Mouse (Mus musculus) kidney, postnatal 0 days (tissue): ENCODE results near the gene Lrrc2. TPM values are rescaled to one million over a fixed set of nuclear protein-coding genes. Genes with fewer than 3 reads are reported as not detected.

Experiments used
- ATAC-seq: fragments of 200-750 bp; cut with Nextera tagmentation; replicated peaks from 2 replicates; pipeline ENCODE4 v1.8.0; 2017; ENCODE audit warnings: low read depth, moderate number of reproducible peaks, moderate TSS enrichment, moderate library complexity; ENCODE audit not compliant: low FRiP score
- DNase-seq: peaks from one replicate; pipeline ENCODE4 v3.0.0-alpha.2; 2016; ENCODE audit warnings: low spot score
- H3K27ac ChIP-seq: fragments of 300-500 bp; sonication (generic); 2 replicates; pipeline ENCODE4 v1.5.1; 2014; ENCODE audit warnings: mild to moderate bottlenecking
- H3K27me3 ChIP-seq: fragments of 300-500 bp; sonication (generic); 2 replicates; pipeline ENCODE4 v1.6.1; 2014; ENCODE audit warnings: low read length, mixed read lengths; ENCODE audit not compliant: insufficient read depth
- H3K36me3 ChIP-seq: fragments of 300-500 bp; sonication (generic); 2 replicates; pipeline ENCODE4 v1.6.1; 2014; ENCODE audit warnings: low read length, mixed read lengths; ENCODE audit not compliant: insufficient read depth
- H3K4me1 ChIP-seq: fragments of 300-500 bp; sonication (generic); replicated peaks from 2 replicates; pipeline ENCODE4 v1.6.1; 2014; ENCODE audit warnings: antibody characterized with exemption, low read length, mixed read lengths; ENCODE audit not compliant: insufficient read depth
- H3K4me2 ChIP-seq: fragments of 300-500 bp; sonication (generic); 2 replicates; pipeline ENCODE4 v1.6.1; 2014; ENCODE audit warnings: mild to moderate bottlenecking, low read length, moderate library complexity, mixed read lengths
- H3K4me3 ChIP-seq: fragments of 300-500 bp; sonication (generic); replicated peaks from 2 replicates; pipeline ENCODE4 v1.5.1; 2014; ENCODE audit warnings: low read depth, low read length
- H3K9ac ChIP-seq: fragments of 300-500 bp; sonication (generic); 2 replicates; pipeline ENCODE4 v1.6.1; 2014; ENCODE audit warnings: low read depth, low read length
- H3K9me3 ChIP-seq: fragments of 300-500 bp; sonication (generic); replicated peaks from 2 replicates; pipeline ENCODE4 v1.6.1; 2016; ENCODE audit warnings: low read length, inconsistent platforms, mixed read lengths
- CTCF ChIP-seq: IDR thresholded peaks from 2 replicates; pipeline ENCODE4 v1.5.1; 2016; ENCODE audit warnings: antibody characterized with exemption, low read depth, mild to moderate bottlenecking, moderate library complexity
- WGBS: fragments of 180-500 bp; shearing (Covaris S2); extraction: QIAGEN DNeasy Blood & Tissue Kit; methylation state at CpG from one replicate; pipeline ENCODE4 v1.1.7; 2014; 5-methylcytosine and 5-hydroxymethylcytosine counted together
- polyA plus RNA-seq: library from polyadenylated mRNA; unstranded; fragments of >200 nt; fragmentation: Nextera tagmentation; extraction: Ambion mirVana; gene quantifications from 2 replicates; pipeline ENCODE4 v1.2.1, GENCODE M21; 2015

Lrrc2 gene
- polyA plus RNA-seq, 1 experiment from 2014 or later: 0.51 TPM

- H3K27ac ChIP-seq: no peak overlapping the region
- no peak for ATAC-seq
- H3K4me1 ChIP-seq: no peaks in the 10 kb centered on the region
Observed at GRCm38 (mm10) chr9:110952931-110953549, 1.7 kb downstream of the Lrrc2 start.

GRCm38 (mm10) chr9:110953550-110954461, 2.5 kb downstream of the Lrrc2 start:
- Histone ChIP-seq H3K27ac (no peak overlapping the region), H3K4me3 (peak overlapping the region; percentile 59), H3K4me1 (no peaks in the 10 kb centered on the region), H3K36me3 (no peaks in the 10 kb centered on the region), H3K9me3 (no peaks in the 10 kb centered on the region), H3K9ac (peak overlapping the region; percentile 50), H3K4me2 (peak overlapping the region; percentile 97), H3K27me3 (0 out of 2 replicates have a peak, but pooled peaks cover 8% of the 10 kb centered on the region)
- ATAC-seq (peak; percentile 62), DNase-seq (peak; percentile 87)
- peak; percentile 84 for TF ChIP-seq CTCF
- WGBS: 1% methylated on average over 44 of the region's 44 CpGs

More at GRCm38 (mm10) chr9:110952931-110953549, 1.7 kb downstream of the Lrrc2 start:
- no peak for TF ChIP-seq CTCF
- 47% methylated on average over 5 of the region's 5 CpGs for WGBS
- Histone ChIP-seq H3K27me3 (0 out of 2 replicates have a peak, but pooled peaks cover 8% of the 10 kb centered on the region), H3K36me3 (no peaks in the 10 kb centered on the region), H3K4me3 (peak overlapping the region; percentile 59), H3K4me2 (peak overlapping the region; percentile 97), H3K9ac (0 out of 2 replicates have a peak overlapping the region, but pooled peaks have one; percentile 50), H3K9me3 (no peaks in the 10 kb centered on the region)
- no peak for DNase-seq

- no peak for TF ChIP-seq CTCF
- Histone ChIP-seq H3K9me3 (no peaks in the 10 kb centered on the region), H3K4me1 (no peaks in the 10 kb centered on the region), H3K4me3 (no peak overlapping the region), H3K4me2 (no peak overlapping the region), H3K27ac (no peak overlapping the region), H3K27me3 (0 out of 2 replicates have a peak, but pooled peaks cover 8% of the 10 kb centered on the region), H3K36me3 (no peaks in the 10 kb centered on the region), H3K9ac (no peak overlapping the region)
- ATAC-seq: no peak
- 50% methylated on average over 2 of the region's 2 CpGs for WGBS
- DNase-seq: no peak
Observed at GRCm38 (mm10) chr9:110954681-110955445, 3.5 kb downstream of the Lrrc2 start.

GRCm38 (mm10) chr9:110955962-110956361, 4.6 kb downstream of the Lrrc2 start:
- Histone ChIP-seq H3K9me3 (no peaks in the 10 kb centered on the region), H3K27me3 (0 out of 2 replicates have a peak, but pooled peaks cover 8% of the 10 kb centered on the region), H3K4me1 (no peaks in the 10 kb centered on the region), H3K4me3 (no peak overlapping the region), H3K36me3 (no peaks in the 10 kb centered on the region), H3K27ac (no peak overlapping the region), H3K9ac (no peak overlapping the region), H3K4me2 (no peak overlapping the region)
- 81% methylated on average over 6 of the region's 6 CpGs for WGBS
- DNase-seq: no peak
- TF ChIP-seq CTCF: no peak
- ATAC-seq: no peak

- Histone ChIP-seq H3K4me2 (no peak overlapping the region), H3K4me3 (no peak overlapping the region), H3K4me1 (no peaks in the 10 kb centered on the region), H3K27ac (no peak overlapping the region), H3K9me3 (no peaks in the 10 kb centered on the region), H3K27me3 (0 out of 2 replicates have a peak, but pooled peaks cover 8% of the 10 kb centered on the region), H3K9ac (no peak overlapping the region), H3K36me3 (no peaks in the 10 kb centered on the region)
- no peak for TF ChIP-seq CTCF
- DNase-seq: no peak
- WGBS: 79% methylated on average over 5 of the region's 5 CpGs
- ATAC-seq: no peak
Observed at GRCm38 (mm10) chr9:110959669-110960068, 8.3 kb downstream of the Lrrc2 start.
